Mouse (Mus musculus): ENCODE data around the gene Olfm3. TPM values are rescaled to one million over a fixed set of nuclear protein-coding genes. Genes with fewer than 3 reads are reported as not detected.
A peak's percentile ranks its signal among the peaks of the same experiment; 100 is the strongest.

Gene Olfm3
- 11.2 and 12.4 TPM in 2 replicates for polyA plus RNA-seq (2015; fragmentation: Nextera tagmentation; extraction: Ambion mirVana)

- WGBS: 2% methylated on average over 21 of the region's 21 CpGs
- Histone ChIP-seq H3K27me3 (no peaks in the 10 kb centered on the region), H3K4me2 (peak within 1 kb of the TSS; percentile 76), H3K9me3 (no peaks in the 10 kb centered on the region), H3K9ac (peak within 1 kb of the TSS; percentile 72), H3K36me3 (no peaks in the 10 kb centered on the region), H3K4me3 (peak within 1 kb of the TSS; percentile 53), H3K4me1 (replicated peaks) (peaks cover 14% of the 10 kb centered on the region), H3K27ac (replicated peaks) (peak within 1 kb of the TSS; percentile 78)
- ATAC-seq (ENCODE audit: low read depth): peak; percentile 88
These were observed at the start of gene Olfm3 for GRCm38 (mm10) chr3:114903924-114904438. Olfm3 (plus strand) TSS chr3:114904078.

- H3K9ac ChIP-seq: no peak overlapping the region
- no peak overlapping the region for H3K4me3 ChIP-seq
- no peaks in the 10 kb centered on the region for H3K9me3 ChIP-seq
- H3K4me2 ChIP-seq: no peak overlapping the region
- no peaks in the 10 kb centered on the region for H3K36me3 ChIP-seq
- H3K27me3 ChIP-seq: no peaks in the 10 kb centered on the region
- no peak for ATAC-seq (ENCODE audit: low read depth)
- 91% methylated on average over 3 of the region's 3 CpGs for WGBS
- H3K27ac ChIP-seq (replicated peaks): no peak overlapping the region
- H3K4me1 ChIP-seq (replicated peaks): no peaks in the 10 kb centered on the region
These were observed 14.1 kb upstream of the Olfm3 start for GRCm38 (mm10) chr3:114889764-114890163.

- H3K4me2 ChIP-seq: peak overlapping the region; percentile 76
- peak overlapping the region; percentile 78 for H3K27ac ChIP-seq (replicated peaks)
- H3K4me3 ChIP-seq: peak overlapping the region; percentile 53
- no peaks in the 10 kb centered on the region for H3K9me3 ChIP-seq
- 12% methylated on average over 16 of the region's 16 CpGs for WGBS
- peak; percentile 71; the same call in 1 of the 2 replicates for ATAC-seq (ENCODE audit: low read depth)
- no peaks in the 10 kb centered on the region for H3K27me3 ChIP-seq
- peaks cover 14% of the 10 kb centered on the region for H3K4me1 ChIP-seq (replicated peaks)
- no peaks in the 10 kb centered on the region for H3K36me3 ChIP-seq
- H3K9ac ChIP-seq: peak overlapping the region; percentile 72
These were observed 950 bp downstream of the Olfm3 start for GRCm38 (mm10) chr3:114904633-114905423.

GRCm38 (mm10) chr3:114907537-114907936 is 3.7 kb downstream of the Olfm3 start:
- H3K4me3 ChIP-seq: no peak overlapping the region
- peaks cover 14% of the 10 kb centered on the region for H3K4me1 ChIP-seq (replicated peaks)
- ATAC-seq (ENCODE audit: low read depth): no peak
- H3K9me3 ChIP-seq: no peaks in the 10 kb centered on the region
- no peak overlapping the region for H3K9ac ChIP-seq
- no peak overlapping the region for H3K4me2 ChIP-seq
- no peak overlapping the region for H3K27ac ChIP-seq (replicated peaks)
- no peaks in the 10 kb centered on the region for H3K27me3 ChIP-seq
- no peaks in the 10 kb centered on the region for H3K36me3 ChIP-seq

GRCm38 (mm10) chr3:114908846-114909245 is 5.0 kb downstream of the Olfm3 start:
- ATAC-seq (ENCODE audit: low read depth): no peak
- no peaks in the 10 kb centered on the region for H3K36me3 ChIP-seq
- no peak overlapping the region for H3K9ac ChIP-seq
- no peak overlapping the region for H3K4me2 ChIP-seq
- 87% methylated on average over 3 of the region's 3 CpGs for WGBS
- no peaks in the 10 kb centered on the region for H3K9me3 ChIP-seq
- H3K4me1 ChIP-seq (replicated peaks): peaks cover 14% of the 10 kb centered on the region
- no peak overlapping the region for H3K27ac ChIP-seq (replicated peaks)
- no peak overlapping the region for H3K4me3 ChIP-seq
- H3K27me3 ChIP-seq: no peaks in the 10 kb centered on the region

- H3K27ac ChIP-seq (replicated peaks): no peak overlapping the region
- no peak overlapping the region for H3K4me2 ChIP-seq
- H3K4me1 ChIP-seq (replicated peaks): no peaks in the 10 kb centered on the region
- 93% methylated on average over 3 of the region's 3 CpGs for WGBS
- no peak overlapping the region for H3K4me3 ChIP-seq
- H3K9ac ChIP-seq: no peak overlapping the region
- ATAC-seq (ENCODE audit: low read depth): no peak
- H3K27me3 ChIP-seq: no peaks in the 10 kb centered on the region
- H3K36me3 ChIP-seq: no peaks in the 10 kb centered on the region
- H3K9me3 ChIP-seq: no peaks in the 10 kb centered on the region
These were observed 16.2 kb downstream of the Olfm3 start for GRCm38 (mm10) chr3:114920102-114920501.

- no peak overlapping the region for H3K4me2 ChIP-seq
- H3K9ac ChIP-seq: no peak overlapping the region
- H3K9me3 ChIP-seq: no peaks in the 10 kb centered on the region
- no peaks in the 10 kb centered on the region for H3K36me3 ChIP-seq
- no peak overlapping the region for H3K27ac ChIP-seq (replicated peaks)
- no peaks in the 10 kb centered on the region for H3K4me1 ChIP-seq (replicated peaks)
- ATAC-seq (ENCODE audit: low read depth): no peak
- H3K27me3 ChIP-seq: no peaks in the 10 kb centered on the region
- H3K4me3 ChIP-seq: no peak overlapping the region
- WGBS: 80% methylated on average over 4 of the region's 4 CpGs
These were observed 25.7 kb downstream of the Olfm3 start for GRCm38 (mm10) chr3:114929605-114930004.

- ATAC-seq (ENCODE audit: low read depth): no peak
- H3K9ac ChIP-seq: no peak overlapping the region
- H3K4me1 ChIP-seq (replicated peaks): no peaks in the 10 kb centered on the region
- H3K9me3 ChIP-seq: no peaks in the 10 kb centered on the region
- H3K27me3 ChIP-seq: no peaks in the 10 kb centered on the region
- no peak overlapping the region for H3K4me2 ChIP-seq
- no peaks in the 10 kb centered on the region for H3K36me3 ChIP-seq
- whole genome bisulfite sequencing: 84% methylated on average over 2 of the region's 2 CpGs
- no peak overlapping the region for H3K27ac ChIP-seq (replicated peaks)
- H3K4me3 ChIP-seq: no peak overlapping the region
These were observed 26.5 kb downstream of the Olfm3 start for GRCm38 (mm10) chr3:114930336-114930735.

- Histone ChIP-seq H3K9ac (no peak overlapping the region), H3K4me3 (no peak overlapping the region), H3K36me3 (no peaks in the 10 kb centered on the region), H3K4me1 (replicated peaks) (no peaks in the 10 kb centered on the region), H3K4me2 (no peak overlapping the region), H3K27me3 (no peaks in the 10 kb centered on the region), H3K9me3 (no peaks in the 10 kb centered on the region), H3K27ac (replicated peaks) (no peak overlapping the region)
- WGBS: 88% methylated on average over 2 of the region's 2 CpGs
- ATAC-seq (ENCODE audit: low read depth): no peak
These were observed 26.9 kb downstream of the Olfm3 start for GRCm38 (mm10) chr3:114930796-114931195.

- ATAC-seq (ENCODE audit: low read depth): no peak
- H3K27ac ChIP-seq (replicated peaks): no peak overlapping the region
- H3K4me3 ChIP-seq: no peak overlapping the region
- H3K36me3 ChIP-seq: no peaks in the 10 kb centered on the region
- no peaks in the 10 kb centered on the region for H3K27me3 ChIP-seq
- no peaks in the 10 kb centered on the region for H3K4me1 ChIP-seq (replicated peaks)
- WGBS: 76% methylated on average over 2 of the region's 2 CpGs
- no peaks in the 10 kb centered on the region for H3K9me3 ChIP-seq
- H3K4me2 ChIP-seq: no peak overlapping the region
- H3K9ac ChIP-seq: no peak overlapping the region
These were observed 29.0 kb downstream of the Olfm3 start for GRCm38 (mm10) chr3:114932881-114933280.

- H3K27ac ChIP-seq (replicated peaks): no peak overlapping the region
- no peaks in the 10 kb centered on the region for H3K27me3 ChIP-seq
- H3K9me3 ChIP-seq: no peaks in the 10 kb centered on the region
- no peak for ATAC-seq (ENCODE audit: low read depth)
- no peak overlapping the region for H3K4me2 ChIP-seq
- no peaks in the 10 kb centered on the region for H3K36me3 ChIP-seq
- H3K4me1 ChIP-seq (replicated peaks): peaks cover 7% of the 10 kb centered on the region
- H3K4me3 ChIP-seq: no peak overlapping the region
- no peak overlapping the region for H3K9ac ChIP-seq
These were observed 51.0 kb downstream of the Olfm3 start for GRCm38 (mm10) chr3:114954904-114955303.

- no peak for ATAC-seq (ENCODE audit: low read depth)
- no peaks in the 10 kb centered on the region for H3K27me3 ChIP-seq
- no peak overlapping the region for H3K4me3 ChIP-seq
- no peaks in the 10 kb centered on the region for H3K36me3 ChIP-seq
- H3K4me2 ChIP-seq: no peak overlapping the region
- no peaks in the 10 kb centered on the region for H3K9me3 ChIP-seq
- H3K4me1 ChIP-seq (replicated peaks): peaks cover 3% of the 10 kb centered on the region
- H3K9ac ChIP-seq: no peak overlapping the region
- no peak overlapping the region for H3K27ac ChIP-seq (replicated peaks)
- WGBS: 31% methylated on average over 7 of the region's 7 CpGs
These were observed 55.6 kb downstream of the Olfm3 start for GRCm38 (mm10) chr3:114959311-114959967.

Data from neural tube, embryonic 13.5 days (tissue).